Mouse (Mus musculus): Measurements from ENCODE around the gene Efnb2.

Gene Efnb2

DNA sequence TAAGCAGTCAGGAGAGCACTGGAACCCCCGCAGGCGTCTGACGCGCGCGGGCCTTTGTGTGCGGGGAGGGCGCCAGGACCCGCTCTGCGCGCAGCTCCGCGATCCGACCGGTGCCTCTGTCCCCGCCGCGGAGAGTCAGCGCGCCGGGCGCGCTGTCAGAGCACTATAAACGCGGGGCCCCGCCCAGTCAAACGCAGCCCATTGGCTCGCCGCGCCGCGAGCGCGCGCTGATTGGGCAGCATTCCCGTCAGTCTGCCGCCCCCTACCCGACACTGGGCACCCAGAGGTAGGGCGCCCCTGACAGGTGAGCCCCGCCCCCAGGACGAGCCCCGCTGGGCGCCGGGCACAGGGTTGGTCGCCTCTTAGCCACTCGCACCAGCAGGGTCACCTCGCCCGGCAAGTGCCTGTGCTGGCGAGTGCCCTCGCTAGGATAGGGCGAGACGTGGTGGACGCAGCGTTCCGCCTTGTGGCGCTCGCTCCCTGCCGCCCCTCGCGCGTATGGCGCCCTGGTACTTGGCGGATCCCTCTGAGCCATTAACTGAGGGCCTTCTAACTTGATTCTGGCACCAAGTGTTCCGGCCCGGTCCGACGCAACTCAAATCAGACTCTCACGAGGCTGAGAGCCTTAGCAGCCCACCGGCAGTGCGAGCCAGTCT is at the start of gene Efnb2:
Gene Efnb2 (minus strand): TSS at position 140 of the 656 bp plus-strand sequence.
- DNase-seq: peak; percentile 100

GRCm38 (mm10) chr8:8704813-8705212 is 43.8 kb upstream of the Efnb2 start:
- DNase-seq: peak; percentile 36

GRCm38 (mm10) chr8:8703668-8704067 is 42.6 kb upstream of the Efnb2 start:
- DNase-seq: peak; percentile 56

GRCm38 (mm10) chr8:8700821-8701220 is 39.8 kb upstream of the Efnb2 start:
- no peak for DNase-seq

DNA sequence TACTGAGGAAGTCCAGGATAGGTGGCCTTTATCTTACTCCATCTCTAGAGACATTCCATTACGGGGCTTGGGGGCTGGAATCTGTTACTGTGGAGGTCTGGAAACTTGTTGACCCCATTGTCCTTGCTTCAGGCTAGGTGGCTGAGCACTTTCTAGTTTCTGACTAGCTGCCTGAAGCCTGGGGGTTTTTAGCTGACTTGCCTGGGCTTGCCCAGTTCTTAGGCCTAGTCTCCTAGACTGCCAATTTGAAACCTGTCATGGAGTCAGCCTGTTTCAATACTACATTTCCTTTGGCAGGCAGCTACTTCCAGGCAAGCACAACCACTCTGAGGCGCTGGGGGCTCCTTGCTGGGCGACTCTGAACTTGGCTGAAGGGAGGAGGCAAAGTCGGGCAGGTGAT is 39.2 kb upstream of the Efnb2 start:
- peak; percentile 71 for DNase-seq

DNA sequence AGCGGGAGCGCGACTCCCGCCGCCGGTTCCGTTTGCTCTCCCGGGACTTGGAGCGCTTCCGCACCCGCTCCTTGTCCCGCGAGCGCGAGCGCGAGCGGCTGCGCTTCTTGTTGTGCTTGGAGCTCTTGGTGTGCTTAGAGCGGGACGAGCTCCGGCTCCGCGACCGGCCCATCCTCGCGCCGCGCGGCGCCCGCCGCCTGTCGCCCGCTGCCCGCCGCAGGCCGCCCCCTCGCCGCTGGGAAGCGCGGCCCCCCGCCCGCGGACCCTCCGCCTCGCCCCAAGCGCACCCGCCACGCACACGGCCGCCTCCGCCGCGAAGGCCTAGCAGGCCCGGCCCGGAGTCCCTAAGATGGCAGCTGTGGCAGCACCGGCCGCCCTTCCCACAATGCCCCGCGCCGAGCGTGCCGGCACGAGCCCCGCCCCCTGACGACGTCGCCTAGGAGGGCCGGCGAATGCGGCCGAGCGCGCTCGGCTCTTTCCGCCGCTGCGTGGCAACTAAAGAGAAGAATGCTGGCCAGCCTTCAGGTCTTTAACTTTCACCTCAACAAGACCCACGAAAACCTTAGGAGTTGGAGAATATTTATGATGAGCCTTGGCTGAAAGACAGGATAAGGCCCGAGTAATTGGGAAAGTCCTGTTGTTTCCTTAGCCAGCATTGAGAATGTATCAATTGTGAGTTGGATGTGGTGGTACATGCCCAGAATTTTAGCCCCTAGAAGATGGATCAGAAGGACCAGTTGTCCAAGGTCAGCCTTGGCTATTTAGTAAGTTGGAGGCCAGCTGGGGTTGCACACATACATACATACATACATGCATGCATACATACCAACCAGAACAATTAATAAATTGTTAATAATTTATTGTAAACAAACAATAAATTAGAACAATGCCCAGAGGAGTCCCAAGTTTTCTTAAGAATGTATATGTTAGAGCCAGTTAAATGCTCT is 29.4 kb upstream of the Efnb2 start, which contains the start of gene Arglu1:
Gene Arglu1 (minus strand): TSS at position 376 of the 947 bp plus-strand sequence.
- DNase-seq: peak; percentile 99

DNA sequence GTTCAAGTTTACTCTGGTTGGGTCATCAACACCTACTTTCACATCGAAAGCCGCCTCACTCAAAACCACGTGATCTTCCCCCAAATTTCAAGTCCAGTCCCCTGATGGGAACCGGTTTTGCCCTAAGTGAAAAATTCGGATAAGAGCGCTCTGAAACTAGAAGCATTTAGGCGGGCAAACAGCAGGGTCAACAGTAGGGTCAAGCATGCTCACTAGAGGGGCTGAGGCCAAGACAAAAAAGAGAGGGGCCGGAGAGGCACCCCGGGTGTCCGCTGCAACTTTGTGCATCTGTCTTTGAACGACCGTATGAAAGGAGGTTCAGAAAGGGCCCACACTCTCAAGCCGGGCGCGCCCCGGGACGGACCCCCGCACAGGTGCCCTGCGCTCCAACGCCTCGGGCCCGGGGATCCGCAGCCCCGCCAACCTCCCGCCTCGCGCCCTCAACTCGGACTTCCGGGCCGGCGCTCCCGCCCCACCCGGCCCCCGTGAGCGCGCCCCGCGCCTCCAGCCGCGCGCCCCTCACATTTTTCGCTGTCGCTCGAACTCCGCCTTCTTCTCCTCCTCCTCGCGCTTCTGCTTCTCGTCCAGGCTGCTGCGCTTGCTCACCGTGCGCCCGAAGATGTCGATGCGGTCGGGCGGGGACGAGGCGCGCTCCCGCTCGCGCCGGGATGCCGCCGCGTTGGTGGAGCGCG is 28.6 kb upstream of the Efnb2 start:
- DNase-seq: peak; percentile 98

GRCm38 (mm10) chr8:8688823-8689453 is 27.9 kb upstream of the Efnb2 start:
- DNase-seq: no peak

DNA sequence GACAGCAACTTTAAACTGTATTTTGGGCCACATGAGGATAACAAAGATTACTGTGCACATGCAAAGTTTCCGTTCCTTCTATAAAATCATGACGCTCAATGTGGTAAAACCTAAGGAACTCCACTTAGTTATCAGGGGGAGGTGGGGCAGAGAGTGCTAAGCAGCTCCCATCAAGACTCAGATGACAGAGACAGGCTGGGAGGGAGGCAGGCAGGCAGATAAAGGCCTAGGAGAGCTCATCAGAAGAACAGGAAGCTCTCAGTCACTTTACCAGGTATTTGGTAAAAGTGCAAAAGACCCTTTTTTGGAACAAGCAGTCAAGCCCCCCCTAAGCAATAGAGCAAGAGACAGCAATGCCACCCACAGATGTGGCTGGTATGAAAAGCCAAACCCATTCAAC is 24.5 kb upstream of the Efnb2 start:
- no peak for DNase-seq

GRCm38 (mm10) chr8:8682697-8683096 is 21.7 kb upstream of the Efnb2 start:
- DNase-seq: no peak

DNA sequence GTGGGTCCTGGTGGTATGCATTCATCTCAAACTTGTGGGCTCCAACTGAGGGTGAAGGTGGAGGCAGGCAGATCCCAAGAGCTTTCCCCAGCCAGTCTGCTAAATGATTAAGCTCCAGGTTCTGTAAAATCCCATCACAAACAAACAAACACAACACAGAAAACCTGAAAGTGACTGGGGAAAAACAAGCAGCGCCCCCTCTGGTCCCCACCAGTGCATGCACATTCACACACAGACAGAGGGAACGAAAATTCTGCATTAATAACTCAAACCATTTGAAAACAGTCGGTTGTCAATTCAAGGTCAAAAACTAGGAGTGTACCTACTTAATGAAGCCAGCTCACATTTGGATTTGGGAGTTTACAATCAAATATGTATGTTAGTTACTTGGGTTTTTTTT is 17.2 kb upstream of the Efnb2 start:
- peak; percentile 18 for DNase-seq

- peak; percentile 64 for DNase-seq
Observed at GRCm38 (mm10) chr8:8674864-8675263, 13.8 kb upstream of the Efnb2 start.

DNA sequence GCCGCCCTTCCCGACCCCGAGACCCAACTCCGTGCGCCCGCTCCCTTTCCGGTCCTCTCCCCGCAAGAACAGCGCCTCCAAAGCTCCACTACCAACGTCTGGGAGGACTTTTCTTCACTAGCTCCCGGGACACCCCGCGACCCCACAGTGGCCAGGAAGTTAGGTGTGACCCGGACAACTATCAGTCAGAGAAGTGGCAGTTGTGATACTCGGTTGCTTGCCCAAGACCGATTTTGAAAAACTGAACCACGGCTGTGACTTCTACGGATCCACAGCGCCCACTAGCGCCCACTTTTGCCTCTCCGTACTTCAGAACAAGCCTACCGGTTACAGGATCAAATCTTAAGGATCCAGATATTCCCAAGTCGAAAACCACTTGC is 707 bp upstream of the Efnb2 start:
- peak; percentile 98 for DNase-seq

GRCm38 (mm10) chr8:8660307-8661098 is 539 bp downstream of the Efnb2 start:
- no peak for DNase-seq

DNA sequence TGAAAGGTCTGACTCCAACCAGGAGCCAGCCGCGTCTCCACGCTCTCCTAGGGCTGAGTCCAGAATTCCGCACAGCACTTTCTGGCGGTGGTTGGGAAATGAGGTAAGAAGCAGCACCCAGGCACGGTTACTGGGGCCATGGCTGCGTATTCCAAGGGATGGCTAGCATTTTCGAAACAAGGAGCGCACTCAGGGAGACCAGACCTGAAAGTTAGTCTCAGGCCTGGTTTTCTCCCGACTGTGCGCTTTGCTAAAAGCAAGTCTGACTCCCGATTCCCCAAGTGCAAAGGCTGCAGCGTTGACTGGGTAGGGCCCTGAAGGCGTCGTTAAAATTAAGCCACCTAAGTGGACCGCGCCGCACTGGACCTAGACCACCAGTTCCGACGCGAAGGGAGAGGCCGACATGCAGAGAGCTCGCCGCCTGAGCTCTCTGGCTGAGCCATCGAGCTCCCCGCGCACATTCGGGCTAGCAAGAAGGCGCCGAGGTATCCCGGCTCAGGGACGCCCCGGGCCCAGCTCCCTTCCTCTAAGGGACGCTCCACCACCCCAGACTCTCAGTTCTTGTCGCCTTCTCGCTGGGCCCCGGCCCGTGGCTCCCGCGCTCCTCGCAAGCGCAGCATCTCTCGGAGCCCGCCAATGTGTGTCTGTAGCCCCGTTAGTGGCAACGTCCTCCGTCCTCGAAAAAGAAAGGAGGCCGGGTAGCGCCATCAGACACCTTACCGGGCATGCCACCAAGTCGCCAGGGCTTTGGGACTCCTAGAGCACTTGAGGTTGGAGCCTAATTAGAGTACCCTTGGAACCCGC is 1.3 kb downstream of the Efnb2 start:
- DNase-seq: peak; percentile 93

GRCm38 (mm10) chr8:8658426-8659224 is 2.4 kb downstream of the Efnb2 start:
- peak; percentile 98 for DNase-seq

GRCm38 (mm10) chr8:8657692-8658355 is 3.2 kb downstream of the Efnb2 start:
- DNase-seq: peak; percentile 78

GRCm38 (mm10) chr8:8656578-8657441 is 4.2 kb downstream of the Efnb2 start:
- DNase-seq: peak; percentile 68

All from heart, adult 11 months (tissue).